Mouse (Mus musculus) bone marrow, adult 2 months (tissue): ENCODE results near the gene Ttc39a.

ENCODE experiments used
- CTCF ChIP-seq: fragments of 200-500 bp; IDR thresholded peaks from 2 replicates; pipeline ENCODE4 v1.5.1; 2011; ENCODE audit warnings: low read length, control low read depth; ENCODE audit not compliant: control insufficient read depth, insufficient read depth
- POLR2A ChIP-seq: fragments of 200-500 bp; IDR thresholded peaks from 2 replicates; pipeline ENCODE4 v1.6.1; 2011; ENCODE audit warnings: low read depth, mild to moderate bottlenecking, control low read depth, low read length, borderline replicate concordance; ENCODE audit not compliant: control insufficient read depth

- TF ChIP-seq CTCF = no peak
- TF ChIP-seq POLR2A = no peak
These were observed 27.2 kb downstream of the Ttc39a start for GRCm38 (mm10) chr4:109433641-109434040.
